Mouse (Mus musculus): ENCODE data around the gene Tm7sf2. TPM values are rescaled to one million over a fixed set of nuclear protein-coding genes. Genes with fewer than 3 reads are reported as not detected.

Gene Tm7sf2
- total RNA-seq, 2 experiments from 2014 or later: 60.0 to 70.8 TPM

DNA sequence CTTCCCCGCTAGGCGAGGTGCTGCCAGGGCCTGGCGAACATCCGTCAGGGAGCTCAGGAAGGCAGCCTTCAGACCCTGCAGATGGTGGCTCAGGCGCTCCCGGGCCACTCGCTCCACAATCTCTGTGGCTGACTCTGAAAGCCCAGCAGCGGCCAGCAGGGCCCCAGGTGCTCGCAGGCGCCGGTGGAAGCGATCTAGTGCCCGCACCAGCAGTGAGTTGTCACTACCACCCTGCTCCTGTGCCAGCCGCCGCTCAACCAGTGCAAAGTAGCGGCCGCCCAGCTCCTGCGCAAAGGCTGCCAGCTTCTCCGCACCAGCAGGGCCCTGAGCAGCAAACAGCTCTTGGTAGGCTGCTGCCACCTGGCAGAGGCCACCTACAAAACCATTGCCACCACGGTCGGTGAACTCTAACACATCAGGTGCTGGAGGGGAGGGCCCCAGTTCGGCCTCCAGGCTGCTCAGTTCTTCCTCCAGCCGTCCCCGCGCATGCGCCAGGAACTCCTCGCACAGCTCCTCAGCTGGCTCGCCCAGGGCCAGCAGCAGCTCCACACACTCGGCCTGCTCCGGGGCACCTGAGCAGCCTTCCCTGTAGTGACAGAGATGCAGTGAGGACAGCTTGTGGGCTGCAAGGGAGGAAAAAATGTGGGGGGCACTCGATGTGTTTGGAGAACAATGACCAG is 2.5 kb upstream of the Tm7sf2 start:
- no peak for DNase-seq (ENCODE audit: low spot score in 2 of 2)

DNA sequence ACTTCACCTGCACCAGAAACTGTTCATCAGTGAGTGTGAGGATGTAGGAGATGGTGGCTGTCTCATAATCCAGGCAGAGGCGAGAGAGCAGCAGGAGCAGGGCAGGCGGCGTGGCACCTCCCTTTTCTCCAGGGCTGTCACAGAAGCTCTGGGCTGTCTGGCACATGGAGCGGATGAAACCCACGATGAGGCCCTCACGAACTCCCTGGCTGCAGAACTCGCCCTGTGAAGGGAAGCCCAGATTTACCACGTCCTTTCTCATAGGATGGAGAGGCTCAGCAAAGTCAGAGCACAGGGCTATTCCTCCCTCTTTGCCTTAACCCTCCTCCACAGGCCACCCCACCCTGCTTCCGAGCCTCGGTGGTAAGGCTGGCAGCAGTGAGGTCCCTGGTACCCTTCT is 1.7 kb upstream of the Tm7sf2 start:
- DNase-seq (ENCODE audit: low spot score in 2 of 2): no peak

DNA sequence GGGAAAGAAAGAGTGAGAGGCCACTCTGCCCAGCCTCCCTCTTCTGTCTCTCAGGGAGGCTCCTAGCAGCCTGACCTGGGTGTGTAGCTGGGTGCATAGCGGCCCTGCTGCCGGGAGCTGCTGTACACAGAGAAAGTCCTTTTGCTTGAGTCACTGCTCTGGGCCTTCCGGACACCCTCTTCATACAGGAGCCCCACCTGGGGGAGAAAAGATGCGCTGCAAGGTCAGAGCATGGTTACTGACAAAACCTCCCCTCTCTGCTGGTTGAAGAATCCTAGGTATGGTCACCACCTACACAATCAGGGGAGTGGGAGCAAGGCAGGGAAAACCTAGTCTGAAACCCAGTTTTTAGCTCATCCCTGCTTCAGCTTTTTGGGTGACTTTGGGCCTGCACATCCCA is 778 bp upstream of the Tm7sf2 start:
- DNase-seq (ENCODE audit: low spot score in 2 of 2): no peak

DNA sequence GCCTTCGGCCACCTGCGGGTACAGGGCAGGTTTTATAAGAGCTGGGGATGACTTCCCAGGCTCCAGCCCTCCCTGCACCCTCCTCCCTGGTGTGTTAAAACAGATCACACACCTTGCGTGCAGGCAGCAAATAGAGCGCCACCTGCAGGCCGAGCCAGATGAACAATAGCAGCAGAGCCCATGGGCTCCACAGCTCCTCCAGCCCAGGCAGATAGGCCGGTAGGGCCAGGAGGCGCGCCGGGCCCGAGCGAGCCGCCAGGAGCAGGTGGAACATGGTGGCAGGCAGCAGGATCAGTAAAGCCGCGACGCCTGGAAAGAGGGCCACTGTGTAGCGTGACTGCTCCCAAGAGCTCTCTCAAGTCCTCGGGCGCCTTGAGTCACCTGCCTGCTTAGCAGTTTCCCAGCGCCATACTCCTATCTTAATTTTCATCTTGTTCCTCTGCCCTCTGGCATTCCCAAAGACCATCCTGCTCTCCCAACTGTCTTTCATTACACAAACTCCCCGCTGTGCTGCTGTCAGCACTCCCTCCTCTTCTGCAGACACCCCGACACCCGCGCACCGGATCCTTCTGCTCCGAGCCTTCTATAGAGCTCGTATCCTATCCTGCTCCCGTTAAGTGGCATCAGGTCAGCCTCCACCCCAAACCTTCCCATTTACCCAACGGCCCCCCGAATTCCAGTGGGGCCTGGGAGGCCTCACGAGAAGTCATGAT is 1.0 kb downstream of the Tm7sf2 start:
- DNase-seq (ENCODE audit: low spot score in 2 of 2): peak; percentile 88 to 90

DNA sequence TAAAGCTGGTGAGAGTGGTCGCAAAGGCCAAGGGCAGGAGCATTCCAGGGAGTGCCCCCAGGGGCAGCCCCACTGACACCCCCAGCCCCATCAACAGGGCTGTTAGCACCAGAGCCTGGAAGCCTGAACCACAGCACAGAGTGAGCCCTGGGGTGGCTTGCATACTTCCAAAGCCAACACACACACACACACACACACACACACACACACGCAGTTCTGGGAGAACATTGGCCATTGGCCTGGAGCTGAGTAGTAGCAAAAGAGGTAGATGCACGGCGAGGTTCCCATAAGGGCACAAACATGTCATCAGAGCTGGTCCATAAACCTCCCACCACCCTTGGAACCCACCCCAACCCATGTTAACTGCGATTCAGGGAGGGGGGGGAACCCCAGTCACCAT is 1.6 kb downstream of the Tm7sf2 start:
- DNase-seq (ENCODE audit: low spot score in 2 of 2): no peak

DNA sequence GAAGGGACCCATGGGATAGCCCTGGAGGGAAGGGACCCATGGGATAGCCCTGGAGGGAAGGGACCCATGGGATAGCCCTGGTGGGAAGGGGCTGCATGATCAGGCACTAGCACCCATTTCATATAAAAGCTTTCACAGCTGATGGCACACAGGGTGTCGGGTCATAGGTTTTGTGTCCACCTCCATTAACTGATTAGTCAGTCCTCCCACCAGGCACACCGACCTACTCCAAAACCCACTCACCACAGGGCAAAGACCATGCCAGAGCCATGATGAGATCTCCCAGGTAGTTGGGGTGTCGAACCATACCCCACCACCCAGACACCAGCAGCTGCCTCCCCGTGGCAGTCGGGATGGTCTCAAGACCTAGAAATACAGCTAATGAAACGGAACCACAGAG is 5.1 kb downstream of the Tm7sf2 start:
- no peak for DNase-seq (ENCODE audit: low spot score in 2 of 2)

DNA sequence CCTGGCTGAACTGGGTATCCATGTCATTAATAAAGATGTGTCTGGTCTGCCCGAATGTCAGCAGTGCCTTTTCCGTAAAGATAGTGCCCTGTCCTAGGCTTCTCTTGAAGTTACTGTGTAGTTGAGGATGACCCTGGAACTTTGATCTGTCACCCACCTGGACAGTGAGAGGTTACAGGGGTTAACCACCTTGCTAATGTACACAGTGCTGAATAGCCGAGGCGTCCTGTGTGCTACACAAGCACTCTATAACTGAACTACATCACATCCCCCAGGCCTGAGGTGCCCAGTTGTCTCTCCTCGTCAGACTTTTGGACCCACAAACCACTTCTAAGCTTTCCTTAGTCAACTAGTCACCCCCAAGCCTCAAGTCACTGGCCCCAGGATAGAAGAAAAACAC is 5.8 kb downstream of the Tm7sf2 start:
- no peak for DNase-seq (ENCODE audit: low spot score in 2 of 2)

DNA sequence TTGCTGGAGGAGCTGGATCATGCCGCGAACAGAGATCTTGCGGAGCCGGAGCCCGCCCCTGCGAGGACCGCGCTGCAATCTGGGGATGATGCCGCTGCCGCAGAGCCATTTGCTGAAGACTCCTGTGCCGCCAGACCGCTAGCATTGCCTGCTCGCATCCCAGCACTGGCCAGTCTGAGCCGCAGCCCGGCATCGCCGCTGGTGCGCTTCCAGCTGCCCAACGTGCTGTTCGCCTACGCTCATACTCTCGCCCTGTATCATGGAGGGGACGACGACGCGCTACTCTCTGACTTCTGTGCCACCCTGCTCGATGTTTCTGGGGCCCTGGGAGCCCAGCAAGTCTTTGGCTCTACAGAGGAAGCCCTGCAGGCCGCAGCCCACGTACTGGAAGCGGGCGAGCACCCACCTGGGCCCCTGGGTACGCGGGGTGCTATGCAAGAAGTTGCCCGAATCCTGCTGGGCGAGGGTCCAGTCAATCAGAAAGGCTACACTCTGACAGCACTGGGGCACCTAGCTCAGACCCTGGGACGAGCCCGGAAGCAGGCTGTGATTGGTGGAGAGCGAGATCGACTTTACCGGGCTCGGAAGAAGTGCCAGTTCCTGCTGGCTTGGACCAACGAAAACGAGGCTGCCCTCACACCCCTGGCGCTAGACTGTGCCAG is 6.4 kb downstream of the Tm7sf2 start:
- peak; percentile 59 to 62 for DNase-seq (ENCODE audit: low spot score in 2 of 2)

DNA sequence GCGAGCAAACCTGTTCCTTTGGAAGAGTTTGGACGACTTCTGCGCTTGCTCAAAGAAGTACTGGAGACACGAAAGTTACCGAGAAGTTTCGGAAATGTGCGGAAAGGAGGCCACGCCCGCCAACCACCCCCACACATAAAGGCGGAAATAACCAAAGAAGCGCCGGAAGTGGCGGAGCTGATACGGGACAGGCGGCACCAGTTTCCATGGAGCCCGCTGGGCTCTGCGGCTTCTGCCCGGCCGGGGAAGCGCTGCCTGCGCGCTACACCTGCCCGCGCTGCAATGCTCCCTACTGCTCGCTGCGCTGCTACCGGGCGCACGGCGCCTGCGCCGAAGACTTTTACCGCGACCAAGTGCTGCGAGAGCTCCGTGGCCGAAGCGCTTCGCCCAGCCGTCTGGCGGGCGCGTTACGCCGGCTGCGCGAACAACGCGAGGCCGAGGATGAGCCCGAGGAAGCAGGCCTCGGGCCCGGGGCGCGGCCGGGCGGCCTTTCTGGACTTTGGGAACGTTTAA is 7.1 kb downstream of the Tm7sf2 start, which contains the start of gene Znhit2:
Znhit2 (plus strand) TSS at position 172 of the 513 bp plus-strand sequence.
- peak; percentile 89 to 94 for DNase-seq (ENCODE audit: low spot score in 2 of 2)

DNA sequence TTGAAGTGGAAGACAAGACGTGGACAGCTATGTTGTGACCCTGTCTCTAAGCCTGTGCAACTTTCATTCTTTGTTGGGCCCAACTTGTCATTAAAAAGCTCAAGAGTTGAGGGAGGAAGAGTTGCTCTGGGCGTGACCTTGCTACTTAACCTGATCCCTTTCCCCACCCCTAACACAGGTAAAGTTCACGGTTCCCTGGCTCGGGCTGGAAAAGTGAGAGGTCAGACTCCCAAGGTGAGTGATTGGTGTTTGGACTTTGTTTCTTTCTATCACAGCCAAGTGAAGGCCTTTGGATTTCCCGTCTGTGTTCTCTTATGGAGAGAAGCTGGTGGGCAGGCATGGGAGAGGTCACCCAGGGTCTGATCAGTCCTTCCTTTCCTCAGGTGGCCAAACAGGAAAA is 9.2 kb downstream of the Tm7sf2 start:
- no peak for DNase-seq (ENCODE audit: low spot score in 2 of 2)

DNA sequence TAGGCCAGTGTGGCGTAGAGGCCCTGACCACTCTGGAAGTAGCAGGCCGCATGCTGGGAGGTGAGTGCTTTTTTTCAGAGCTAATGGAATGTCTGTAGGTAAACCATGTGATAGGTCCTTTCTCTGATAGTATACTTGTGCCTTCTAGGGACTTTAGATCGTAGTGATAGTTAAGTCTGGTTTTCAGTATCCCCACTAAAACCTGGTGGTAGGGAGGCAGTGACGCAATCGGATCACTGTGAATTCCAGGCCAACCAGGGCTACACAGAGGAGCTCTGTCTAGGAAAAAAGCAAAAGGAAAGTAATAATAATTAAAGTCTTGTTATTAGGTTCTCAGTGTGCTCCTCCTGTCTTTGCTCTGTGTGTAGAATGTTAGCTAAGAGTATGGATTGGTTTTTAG is 9.7 kb downstream of the Tm7sf2 start:
- no peak for DNase-seq (ENCODE audit: low spot score in 2 of 2)

DNA sequence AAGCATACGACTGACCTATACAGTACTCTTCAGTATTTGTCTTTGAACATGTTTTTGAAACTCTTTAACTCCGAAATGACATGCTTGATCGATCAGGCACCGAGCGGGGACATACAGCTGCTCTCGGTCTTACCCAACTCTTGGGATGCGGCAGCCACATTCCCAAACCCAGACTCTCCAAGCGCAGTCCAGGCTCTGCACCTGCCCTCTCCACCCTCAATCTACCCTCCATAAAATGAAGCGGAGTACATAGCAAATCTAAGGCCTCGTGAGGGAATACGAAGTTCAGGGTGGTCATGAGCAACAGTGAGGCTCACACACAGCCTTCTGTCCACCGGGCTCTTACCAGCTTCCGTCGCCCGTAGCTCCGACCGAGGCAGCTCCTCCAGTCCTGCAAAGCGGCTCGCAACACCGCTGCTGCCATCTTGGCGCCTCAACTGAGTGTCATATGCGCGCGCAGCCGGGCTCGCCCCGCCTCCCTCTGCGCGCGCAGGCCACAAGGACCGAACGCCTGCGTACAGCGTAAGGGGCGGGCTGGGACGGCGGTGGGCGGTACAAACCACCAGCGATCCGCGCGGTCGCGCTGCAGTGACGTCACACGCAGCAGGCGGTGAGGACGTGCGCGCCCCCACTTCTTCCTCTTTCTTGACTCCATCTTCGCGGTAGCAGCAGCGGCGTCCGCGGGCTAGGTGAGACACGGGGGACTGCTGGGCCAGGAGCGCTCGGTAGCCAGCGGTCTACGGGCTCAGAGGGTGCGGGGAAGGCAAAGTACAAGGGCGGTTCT is 10.7 kb downstream of the Tm7sf2 start, which contains the start of the genes Mrpl49 and Fau:
Mrpl49 (minus strand) TSS at position 473 of the 784 bp plus-strand sequence.
Fau (plus strand) TSS at position 532 of the 784 bp plus-strand sequence.
- peak; percentile 97 to 99 for DNase-seq (ENCODE audit: low spot score in 2 of 2)

DNA sequence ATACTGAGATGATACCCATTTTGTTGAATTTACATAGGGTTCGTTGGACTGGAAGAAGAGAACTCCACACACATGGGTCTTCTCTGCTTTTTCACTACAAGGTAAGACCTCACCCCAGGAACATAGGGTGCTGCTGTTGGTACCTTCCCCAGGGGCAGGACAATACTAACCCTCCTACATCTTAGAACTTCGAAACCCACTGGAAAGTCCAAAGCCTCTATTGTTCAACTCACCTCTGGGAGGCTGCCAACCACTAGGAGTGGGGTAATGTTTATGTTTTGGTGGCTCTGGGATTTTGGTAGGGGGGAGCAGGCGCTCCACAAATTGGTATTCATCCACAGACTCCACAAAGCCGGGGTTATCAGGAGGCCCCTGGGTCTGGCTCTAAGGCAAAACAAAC is 11.5 kb downstream of the Tm7sf2 start:
- no peak for DNase-seq (ENCODE audit: low spot score in 2 of 2)

DNA sequence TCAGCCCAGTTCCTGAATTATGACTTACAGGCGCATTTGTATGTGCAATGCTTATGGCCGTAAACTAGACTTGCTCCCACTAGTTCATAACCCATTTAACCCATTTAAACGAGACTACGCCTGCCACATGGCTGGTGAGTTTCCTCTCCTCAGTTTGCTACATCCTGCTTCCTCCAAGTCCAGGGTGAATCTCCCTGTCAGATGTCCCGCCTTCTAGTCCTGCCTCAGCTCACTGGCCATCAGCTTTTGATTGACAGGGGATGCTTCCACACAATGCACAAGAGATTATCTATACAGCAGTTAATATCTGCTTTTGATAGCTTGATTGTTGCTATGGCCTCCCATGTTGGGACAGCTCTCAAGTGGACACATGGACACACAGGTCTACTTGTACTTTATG is 13.9 kb downstream of the Tm7sf2 start:
- no peak for DNase-seq (ENCODE audit: low spot score in 2 of 2)

DNA sequence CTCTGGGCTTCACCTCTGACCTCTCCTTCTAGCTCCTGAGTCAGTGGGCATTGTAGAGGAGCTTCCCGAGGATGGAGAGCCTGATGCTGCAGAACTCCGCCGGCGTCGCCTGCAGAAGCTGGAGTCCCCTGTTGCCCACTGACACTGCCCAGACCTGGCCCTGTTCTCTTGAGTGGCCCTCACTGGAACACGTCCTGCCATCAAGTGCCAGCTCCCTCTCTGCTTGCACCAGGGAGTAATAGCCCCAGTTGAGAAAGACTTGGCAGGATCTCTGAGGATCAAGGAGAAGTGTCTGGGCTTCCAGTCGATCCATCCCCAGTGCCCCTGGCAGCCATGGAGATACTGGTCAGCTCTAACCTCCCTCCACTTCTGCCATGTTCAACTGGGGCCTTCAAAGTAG is 15.7 kb downstream of the Tm7sf2 start:
- DNase-seq (ENCODE audit: low spot score in 2 of 2): no peak

DNA sequence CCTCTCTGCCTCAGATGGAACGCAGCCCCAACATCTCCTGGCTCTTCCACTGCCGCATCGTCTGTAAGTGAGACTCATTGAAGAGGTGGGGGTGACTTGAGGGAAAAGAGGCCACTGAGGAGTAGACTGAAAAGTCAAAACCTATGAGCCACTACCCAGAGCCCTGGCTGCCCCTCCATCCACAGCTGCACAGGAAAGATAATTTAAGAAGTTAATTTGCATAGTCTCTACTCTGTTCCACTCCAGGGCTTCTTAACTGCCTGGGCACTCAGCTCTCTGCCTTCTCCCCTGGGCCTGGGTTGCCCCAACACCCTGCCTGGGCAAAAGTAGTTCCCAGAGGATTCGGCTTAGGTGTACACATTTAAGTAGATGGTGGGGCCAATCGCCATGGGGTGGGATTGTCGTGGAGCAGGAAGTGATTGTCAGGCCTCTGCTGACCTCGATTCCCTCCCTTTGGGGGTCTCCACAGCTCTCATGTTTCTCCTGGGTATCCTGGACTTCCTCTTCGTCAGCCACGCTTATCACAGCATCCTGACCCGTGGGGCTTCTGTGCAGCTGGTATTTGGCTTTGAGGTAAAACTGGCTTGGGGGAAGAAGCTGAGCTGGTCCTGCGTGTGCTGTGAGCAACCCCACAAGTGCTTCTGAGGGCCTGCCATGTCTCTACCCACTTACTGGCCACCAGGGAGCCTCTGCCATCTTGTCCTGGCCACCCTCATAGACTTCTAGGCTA is 19.3 kb downstream of the Tm7sf2 start:
- DNase-seq (ENCODE audit: low spot score in 2 of 2): no peak

DNA sequence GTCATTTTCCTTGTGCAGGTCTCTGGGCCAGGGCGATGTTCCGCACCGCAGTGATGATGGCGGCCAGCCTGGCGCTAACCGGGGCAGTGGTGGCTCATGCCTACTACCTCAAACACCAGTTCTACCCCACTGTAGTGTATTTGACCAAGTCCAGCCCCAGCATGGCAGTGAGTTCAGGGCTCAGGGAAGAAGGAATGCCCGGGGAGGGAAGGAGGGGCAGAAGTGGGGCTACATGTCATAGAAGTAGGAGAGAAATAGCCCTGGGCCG is 20.3 kb downstream of the Tm7sf2 start:
- no peak for DNase-seq (ENCODE audit: low spot score in 2 of 2)

DNA sequence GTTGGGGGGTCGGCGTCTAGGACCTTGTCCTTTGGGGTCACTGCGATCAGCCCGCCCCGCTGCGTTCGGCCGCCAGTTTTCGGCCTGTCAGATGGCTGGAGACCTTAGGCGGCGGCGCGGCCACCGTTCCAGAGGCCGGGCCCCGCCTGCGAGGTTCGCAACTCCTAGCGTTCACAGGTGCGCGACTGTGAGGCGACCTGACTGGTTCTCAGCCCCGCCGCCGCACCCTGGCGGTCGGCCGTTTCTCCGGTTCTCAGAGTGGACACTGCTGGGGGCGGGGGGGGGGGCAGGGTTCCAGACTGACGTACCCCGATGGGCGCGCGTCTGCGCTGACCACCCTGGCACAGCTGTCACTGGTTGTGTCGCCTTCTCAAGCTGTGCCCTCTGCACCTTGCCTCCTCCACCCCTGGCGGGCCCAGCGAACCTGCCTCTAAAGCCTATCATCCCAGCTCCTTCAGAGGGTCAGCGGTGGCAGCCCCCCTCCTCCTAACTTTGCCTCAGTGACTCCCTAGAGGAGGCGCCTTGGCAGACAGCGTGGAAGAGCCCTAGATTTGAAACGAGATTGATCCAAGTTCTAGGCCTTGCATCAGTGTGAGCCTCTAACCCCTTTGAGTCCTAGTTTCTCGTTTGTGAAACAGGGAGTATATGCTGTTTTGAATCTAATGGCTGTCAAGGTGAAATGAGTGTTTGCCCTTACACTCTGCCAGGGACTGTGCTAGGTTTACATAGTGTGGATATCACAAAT is 20.8 kb downstream of the Tm7sf2 start:
- DNase-seq (ENCODE audit: low spot score in 2 of 2): no peak

DNA sequence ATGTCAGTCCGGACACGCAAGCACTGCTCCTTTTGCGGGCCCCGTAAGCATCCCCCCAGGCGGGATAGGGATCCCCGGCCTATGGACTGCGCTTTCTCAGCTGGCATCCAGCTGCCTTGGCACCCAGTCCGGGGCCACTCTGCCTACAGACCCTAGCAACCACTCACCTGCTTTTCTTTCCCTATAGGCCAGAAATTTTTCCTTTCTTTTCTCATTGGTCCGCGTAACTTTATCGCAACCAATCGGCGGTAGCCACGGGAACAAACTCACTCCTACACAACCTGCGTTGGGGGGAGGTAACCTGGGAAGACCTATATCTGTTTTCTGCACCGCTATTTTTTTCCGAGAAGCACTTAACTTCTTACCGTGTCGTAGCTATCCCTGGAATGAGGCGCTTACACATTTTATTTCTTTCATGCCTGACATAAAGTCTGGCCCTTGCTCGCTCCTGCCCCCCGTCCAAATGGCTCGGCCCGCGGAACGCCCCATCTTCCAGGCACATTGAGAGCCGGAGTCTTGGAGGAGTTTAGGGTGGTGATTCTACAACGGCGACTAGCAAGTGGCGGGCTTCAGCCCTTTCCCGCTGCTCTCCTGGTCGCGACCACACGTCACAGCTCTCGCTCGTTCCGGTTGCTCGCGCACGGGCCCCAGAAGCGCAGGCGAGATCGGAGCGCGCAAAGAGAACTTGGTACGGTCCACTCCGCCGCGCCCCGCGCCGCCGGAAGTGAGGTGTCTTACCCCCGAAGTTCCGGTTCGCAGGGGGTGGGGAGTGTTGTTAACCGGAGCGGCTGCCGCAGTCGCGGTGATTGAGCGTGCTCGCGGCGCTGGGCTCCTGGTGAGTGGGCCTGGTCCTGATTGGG is 21.6 kb downstream of the Tm7sf2 start, which contains the start of gene Syvn1:
Syvn1 (plus strand) TSS at position 283 of the 860 bp plus-strand sequence.
- peak; percentile 85 to 91 for DNase-seq (ENCODE audit: low spot score in 2 of 2)
